Mouse (Mus musculus): Measurements from ENCODE around the gene Cldn13. TPM values are rescaled to one million over a fixed set of nuclear protein-coding genes. Genes with fewer than 3 reads are reported as not detected.
A peak's percentile ranks its signal among the peaks of the same experiment; 100 is the strongest.

The Cldn13 gene
- polyA plus RNA-seq, 1 experiment from 2014 or later: 0.29 TPM

GRCm38 (mm10) chr5:134896965-134897364 is 18.4 kb downstream of the Cldn13 start:
- no peaks in the 10 kb centered on the region for H3K27me3 ChIP-seq (ENCODE audit: control insufficient read depth, insufficient read depth, low read length)
- H3K27ac ChIP-seq (replicated peaks): peak overlapping the region; percentile 30; the same call in 1 of the 2 replicates
- H3K9me3 ChIP-seq (ENCODE audit: control insufficient read depth, low read length): no peaks in the 10 kb centered on the region
- WGBS: 69% methylated on average over 8 of the region's 8 CpGs
- H3K4me1 ChIP-seq (replicated peaks; ENCODE audit: control insufficient read depth, insufficient read depth): peaks cover 5% of the 10 kb centered on the region
- no peak overlapping the region for H3K9ac ChIP-seq (ENCODE audit: low read length)
- ATAC-seq (ENCODE audit: low FRiP score, low TSS enrichment) (no peak), DNase-seq (ENCODE audit: low spot score) (no peak)
- no peak for TF ChIP-seq CTCF (IDR thresholded peaks at IDR 0.05; ENCODE audit: low read depth)
- TF ChIP-seq EP300 (optimal IDR thresholded peaks at IDR 0.05): no peak
- H3K36me3 ChIP-seq (ENCODE audit: control insufficient read depth, insufficient read depth, low read length): no peaks in the 10 kb centered on the region
- H3K4me2 ChIP-seq (replicated peaks; ENCODE audit: low read depth): no peak overlapping the region
- H3K4me3 ChIP-seq (ENCODE audit: low read depth, low read length): no peak overlapping the region

GRCm38 (mm10) chr5:134895291-134895690 is 20.0 kb downstream of the Cldn13 start:
- no peak overlapping the region for H3K4me3 ChIP-seq (ENCODE audit: low read depth, low read length)
- H3K4me1 ChIP-seq (replicated peaks; ENCODE audit: control insufficient read depth, insufficient read depth): peaks cover 5% of the 10 kb centered on the region
- no peak overlapping the region for H3K9ac ChIP-seq (ENCODE audit: low read length)
- 43% methylated on average over 8 of the region's 8 CpGs for WGBS
- no peaks in the 10 kb centered on the region for H3K36me3 ChIP-seq (ENCODE audit: control insufficient read depth, insufficient read depth, low read length)
- H3K4me2 ChIP-seq (replicated peaks; ENCODE audit: low read depth): no peak overlapping the region
- ATAC-seq (ENCODE audit: low FRiP score, low TSS enrichment) (peak; percentile 46; the same call in 1 of the 2 replicates), DNase-seq (ENCODE audit: low spot score) (no peak)
- no peaks in the 10 kb centered on the region for H3K9me3 ChIP-seq (ENCODE audit: control insufficient read depth, low read length)
- H3K27me3 ChIP-seq (ENCODE audit: control insufficient read depth, insufficient read depth, low read length): no peaks in the 10 kb centered on the region
- no peak overlapping the region for H3K27ac ChIP-seq (replicated peaks)
- TF ChIP-seq CTCF (IDR thresholded peaks at IDR 0.05; ENCODE audit: low read depth): no peak

- no peak overlapping the region for H3K4me2 ChIP-seq (replicated peaks; ENCODE audit: low read depth)
- no peaks in the 10 kb centered on the region for H3K9me3 ChIP-seq (ENCODE audit: control insufficient read depth, low read length)
- no peak overlapping the region for H3K4me3 ChIP-seq (ENCODE audit: low read depth, low read length)
- TF ChIP-seq CTCF (IDR thresholded peaks at IDR 0.05; ENCODE audit: low read depth) (peak; percentile 32), EP300 (optimal IDR thresholded peaks at IDR 0.05) (no peak)
- H3K9ac ChIP-seq (ENCODE audit: low read length): no peak overlapping the region
- DNase-seq (ENCODE audit: low spot score): no peak
- WGBS: 76% methylated on average over 5 of the region's 5 CpGs
- peaks cover 2% of the 10 kb centered on the region; the same call in 1 of the 2 replicates for H3K4me1 ChIP-seq (replicated peaks; ENCODE audit: control insufficient read depth, insufficient read depth)
- ATAC-seq (ENCODE audit: low FRiP score, low TSS enrichment): no peak
- H3K36me3 ChIP-seq (ENCODE audit: control insufficient read depth, insufficient read depth, low read length): no peaks in the 10 kb centered on the region
- no peaks in the 10 kb centered on the region for H3K27me3 ChIP-seq (ENCODE audit: control insufficient read depth, insufficient read depth, low read length)
- H3K27ac ChIP-seq (replicated peaks): no peak overlapping the region
Observed at GRCm38 (mm10) chr5:134892717-134893116, 22.6 kb downstream of the Cldn13 start.

GRCm38 (mm10) chr5:134891552-134891951 is 23.8 kb downstream of the Cldn13 start:
- Histone ChIP-seq H3K27ac (replicated peaks) (peak overlapping the region; percentile 36; the same call in 1 of the 2 replicates), H3K36me3 (ENCODE audit: control insufficient read depth, insufficient read depth, low read length) (no peaks in the 10 kb centered on the region), H3K4me2 (replicated peaks; ENCODE audit: low read depth) (no peak overlapping the region), H3K4me1 (replicated peaks; ENCODE audit: control insufficient read depth, insufficient read depth) (no peaks in the 10 kb centered on the region), H3K4me3 (ENCODE audit: low read depth, low read length) (no peak overlapping the region), H3K9me3 (ENCODE audit: control insufficient read depth, low read length) (no peaks in the 10 kb centered on the region), H3K9ac (ENCODE audit: low read length) (no peak overlapping the region), H3K27me3 (ENCODE audit: control insufficient read depth, insufficient read depth, low read length) (no peaks in the 10 kb centered on the region)
- WGBS: 62% methylated on average over 8 of the region's 8 CpGs
- peak; percentile 20; the same call in 1 of the 2 replicates for ATAC-seq (ENCODE audit: low FRiP score, low TSS enrichment)
- no peak for DNase-seq (ENCODE audit: low spot score)
- TF ChIP-seq CTCF (IDR thresholded peaks at IDR 0.05; ENCODE audit: low read depth) (no peak), EP300 (optimal IDR thresholded peaks at IDR 0.05) (no peak)

GRCm38 (mm10) chr5:134890601-134891054 is 24.7 kb downstream of the Cldn13 start:
- Histone ChIP-seq H3K27ac (replicated peaks) (0 out of 2 replicates have a peak overlapping the region, but pooled peaks have one; percentile 2), H3K4me3 (ENCODE audit: low read depth, low read length) (no peak overlapping the region), H3K9me3 (ENCODE audit: control insufficient read depth, low read length) (no peaks in the 10 kb centered on the region), H3K4me1 (replicated peaks; ENCODE audit: control insufficient read depth, insufficient read depth) (no peaks in the 10 kb centered on the region), H3K27me3 (ENCODE audit: control insufficient read depth, insufficient read depth, low read length) (no peaks in the 10 kb centered on the region), H3K4me2 (replicated peaks; ENCODE audit: low read depth) (no peak overlapping the region), H3K36me3 (ENCODE audit: control insufficient read depth, insufficient read depth, low read length) (no peaks in the 10 kb centered on the region), H3K9ac (ENCODE audit: low read length) (no peak overlapping the region)
- DNase-seq (ENCODE audit: low spot score): no peak
- no peak for ATAC-seq (ENCODE audit: low FRiP score, low TSS enrichment)
- 84% methylated on average over 6 of the region's 6 CpGs for WGBS
- no peak for TF ChIP-seq CTCF (IDR thresholded peaks at IDR 0.05; ENCODE audit: low read depth)
- no peak for TF ChIP-seq EP300 (optimal IDR thresholded peaks at IDR 0.05)

GRCm38 (mm10) chr5:134888505-134888904 is 26.8 kb downstream of the Cldn13 start:
- Histone ChIP-seq H3K9ac (ENCODE audit: low read length) (no peak overlapping the region), H3K4me1 (replicated peaks; ENCODE audit: control insufficient read depth, insufficient read depth) (no peaks in the 10 kb centered on the region), H3K4me3 (ENCODE audit: low read depth, low read length) (no peak overlapping the region), H3K9me3 (ENCODE audit: control insufficient read depth, low read length) (no peaks in the 10 kb centered on the region), H3K27me3 (ENCODE audit: control insufficient read depth, insufficient read depth, low read length) (no peaks in the 10 kb centered on the region), H3K36me3 (ENCODE audit: control insufficient read depth, insufficient read depth, low read length) (no peaks in the 10 kb centered on the region), H3K27ac (replicated peaks) (no peak overlapping the region), H3K4me2 (replicated peaks; ENCODE audit: low read depth) (no peak overlapping the region)
- DNase-seq (ENCODE audit: low spot score) (no peak), ATAC-seq (ENCODE audit: low FRiP score, low TSS enrichment) (no peak)
- TF ChIP-seq CTCF (IDR thresholded peaks at IDR 0.05; ENCODE audit: low read depth) (no peak), EP300 (optimal IDR thresholded peaks at IDR 0.05) (no peak)
- 75% methylated on average over 7 of the region's 7 CpGs for WGBS
